Mouse (Mus musculus) adrenal gland (tissue): Measurements from ENCODE around the gene Per1.

Source experiments
- intact Hi-C: fragments of 180-260 bp; cut with DNase I; formaldehyde crosslinking; loops from one replicate; pipeline ENCODE4 v1.15.1; 2025

Gene Per1

DNA sequence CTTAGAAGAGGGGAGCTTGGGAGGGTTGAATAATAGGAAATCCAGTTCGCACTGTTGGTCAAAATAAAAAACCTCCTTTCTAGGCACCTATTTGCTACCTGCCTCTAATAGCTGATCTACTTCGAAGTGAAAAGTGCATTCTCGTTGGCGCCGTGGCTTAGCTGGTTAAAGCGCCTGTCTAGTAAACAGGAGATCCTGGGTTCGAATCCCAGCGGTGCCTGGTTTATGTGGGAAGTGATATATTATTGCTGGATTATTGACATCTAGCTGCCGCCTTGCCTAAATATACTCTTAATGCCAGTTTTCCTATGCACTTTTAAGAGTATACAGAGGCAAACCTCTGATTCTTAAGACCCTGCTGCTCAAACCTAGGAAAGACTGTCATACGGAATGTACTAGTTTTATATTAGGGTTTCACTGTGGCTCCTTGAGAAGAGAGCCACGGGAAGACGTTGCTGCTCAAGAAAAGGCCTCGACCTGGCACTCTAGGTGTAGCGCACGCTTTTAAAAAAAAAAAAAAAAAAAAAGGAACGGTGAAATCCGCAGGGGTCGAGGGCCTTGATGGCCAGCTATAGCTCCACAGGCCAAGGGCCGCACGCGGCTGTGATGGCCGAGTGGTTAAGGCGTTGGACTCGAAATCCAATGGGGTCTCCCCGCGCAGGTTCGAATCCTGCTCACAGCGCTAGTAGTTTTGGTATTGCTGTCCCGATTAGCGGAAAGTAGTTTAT, 15.5 kb downstream of the Per1 start:
- intact Hi-C loops = no loop called here

DNA sequence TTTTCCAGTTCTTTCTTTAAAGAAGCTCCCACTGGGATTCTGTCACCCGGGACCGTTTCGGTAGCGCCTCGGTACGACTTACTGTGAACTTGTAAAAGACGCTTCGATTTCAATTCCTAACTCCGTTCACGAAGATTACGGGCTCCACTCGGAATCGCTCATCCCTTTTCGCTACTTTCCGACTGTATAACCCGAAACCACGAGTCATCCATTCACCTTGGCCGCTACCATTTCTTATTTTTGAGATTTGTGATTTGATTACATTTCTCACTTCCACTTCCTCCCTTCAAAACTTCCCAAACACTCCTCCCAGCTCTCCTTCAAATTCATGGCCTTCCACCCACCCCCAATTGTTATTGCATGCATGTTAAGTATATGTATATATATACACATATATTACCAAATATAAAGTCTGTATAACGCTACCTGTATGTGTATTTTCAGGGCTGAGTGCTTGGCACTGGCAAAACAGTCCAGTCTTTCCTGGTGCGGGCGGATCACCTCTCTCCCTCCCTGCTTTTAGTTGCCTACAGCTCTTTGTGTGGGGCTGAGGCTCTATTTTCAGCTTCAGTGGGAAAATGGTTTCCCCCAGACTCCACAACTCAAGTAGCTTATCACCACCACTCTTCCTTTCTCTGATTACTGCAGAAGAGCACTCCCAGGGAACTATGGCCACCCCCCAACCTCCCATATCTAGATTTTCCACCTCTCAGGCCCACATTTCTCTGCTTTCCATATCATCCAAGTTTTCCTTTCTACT, 16.2 kb downstream of the Per1 start:
- intact Hi-C loops = no loop called here

DNA sequence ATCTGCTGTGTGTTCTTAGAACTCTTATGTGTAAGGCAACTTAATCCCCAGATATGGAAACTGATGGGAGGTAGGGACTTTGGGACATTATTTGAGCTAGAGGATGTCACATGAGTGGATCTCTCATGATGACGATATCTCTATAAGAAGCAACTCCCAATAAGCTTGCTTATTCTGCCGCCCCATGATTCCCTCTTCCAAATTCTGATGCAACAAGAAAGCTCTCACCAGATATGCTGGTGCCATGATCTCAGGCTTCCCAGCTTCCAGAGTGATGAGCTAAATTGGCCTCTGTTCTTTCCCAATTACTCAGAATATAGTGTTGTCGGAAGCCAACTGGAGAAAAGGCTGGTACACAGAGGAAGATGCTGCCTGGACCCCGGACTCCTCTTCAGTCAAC, 16.8 kb downstream of the Per1 start:
- intact Hi-C loops = no loop called here

- intact Hi-C loops = no loop called here
These were observed 19.0 kb downstream of the Per1 start for GRCm38 (mm10) chr11:69114018-69114417.

DNA sequence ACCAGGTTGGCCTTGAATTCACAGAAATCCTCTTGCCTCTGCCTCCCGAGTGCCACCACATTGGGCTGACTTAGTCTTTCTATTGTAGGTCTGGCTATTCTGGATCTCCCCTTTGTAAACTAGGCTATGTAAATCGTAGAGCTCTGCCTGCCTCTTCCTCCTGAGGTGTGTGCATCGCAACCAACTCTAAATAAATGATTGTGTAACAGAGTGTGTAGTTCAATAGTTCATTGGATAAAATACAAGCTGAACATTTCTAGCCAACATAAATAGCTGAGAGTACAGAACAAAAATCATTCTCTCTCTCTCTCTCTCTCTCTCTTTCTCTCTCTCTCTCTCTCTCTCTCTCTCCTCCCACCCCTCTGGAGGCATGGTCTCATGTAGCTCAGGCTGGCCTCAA, 19.6 kb downstream of the Per1 start:
- intact Hi-C loops = no loop called here

- intact Hi-C loops = no loop called here
These were observed 21.8 kb downstream of the Per1 start for GRCm38 (mm10) chr11:69116843-69117242.

DNA sequence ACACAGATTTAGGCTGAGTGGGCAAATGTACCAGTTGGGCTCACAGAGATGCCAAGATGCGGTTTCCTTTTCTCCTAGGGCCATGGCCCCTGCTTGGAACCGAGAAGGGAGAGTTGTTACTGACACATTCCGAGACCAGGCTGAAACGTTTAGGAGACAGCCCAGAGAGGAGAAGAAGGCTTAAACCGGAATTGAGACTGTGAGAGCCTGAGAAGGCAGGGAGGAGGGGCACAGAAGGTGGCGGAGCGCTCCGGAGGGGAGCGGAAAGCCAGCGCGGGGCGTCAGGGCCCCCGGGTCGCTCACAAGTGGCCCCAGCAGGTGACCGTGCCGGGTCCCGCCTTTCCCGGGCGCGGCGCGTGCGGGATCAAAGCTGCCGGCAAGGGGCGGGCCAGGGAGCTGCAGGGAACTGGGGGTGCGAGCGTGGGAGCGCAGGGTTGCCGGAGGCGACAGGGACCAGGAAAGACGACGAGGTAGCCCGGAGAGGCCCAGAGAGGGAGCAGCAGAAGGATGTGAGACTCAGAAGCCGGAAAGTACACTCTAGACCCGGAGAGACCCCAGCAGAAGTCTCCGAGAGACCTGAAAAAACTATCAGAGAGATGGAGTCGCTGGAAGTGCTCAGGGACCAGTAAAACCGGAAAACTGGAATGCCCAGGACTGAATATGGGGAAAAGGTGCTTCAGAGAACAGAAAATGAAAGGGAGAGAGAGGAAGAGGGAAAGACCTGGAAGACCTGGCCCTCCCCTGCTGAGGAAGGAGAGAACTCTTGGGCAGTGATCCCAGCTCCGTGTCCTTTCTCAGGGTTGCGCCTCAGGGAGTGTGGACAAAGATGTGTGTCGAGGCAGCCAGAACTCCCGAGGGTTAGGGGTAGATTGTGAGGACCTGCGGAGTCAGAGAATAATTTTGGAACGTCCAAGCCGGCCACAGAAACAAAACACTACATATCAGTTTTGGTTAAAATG, 23.0 kb downstream of the Per1 start:
- intact Hi-C loops = loop anchor here (1.0 kb wide), 1 partner anchor 55 kb away; no protein-coding TSS in a partner anchor

DNA sequence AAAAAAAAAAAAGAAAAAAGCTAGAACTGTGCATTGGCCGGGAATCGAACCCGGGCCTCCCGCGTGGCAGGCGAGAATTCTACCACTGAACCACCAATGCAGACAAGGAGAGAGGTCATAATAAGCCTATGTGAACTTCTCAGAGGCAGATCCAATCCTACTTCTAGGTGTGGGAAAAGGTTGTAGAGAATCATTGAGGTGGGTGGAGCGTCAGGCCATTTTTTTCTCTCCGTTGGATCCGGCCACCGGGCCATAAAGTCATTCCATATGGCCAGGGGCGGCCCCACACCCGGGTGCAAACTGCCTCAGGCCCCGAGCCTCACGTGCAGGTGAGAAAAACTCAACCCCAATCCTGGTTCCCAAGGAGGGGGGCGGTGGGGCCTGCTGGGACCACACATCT, 23.7 kb downstream of the Per1 start:
- intact Hi-C loops = loop anchor here (1.0 kb wide), 1 partner anchor 55 kb away; no protein-coding TSS in a partner anchor

- intact Hi-C loops = no loop called here
These were observed 24.6 kb downstream of the Per1 start for GRCm38 (mm10) chr11:69119446-69120155.

DNA sequence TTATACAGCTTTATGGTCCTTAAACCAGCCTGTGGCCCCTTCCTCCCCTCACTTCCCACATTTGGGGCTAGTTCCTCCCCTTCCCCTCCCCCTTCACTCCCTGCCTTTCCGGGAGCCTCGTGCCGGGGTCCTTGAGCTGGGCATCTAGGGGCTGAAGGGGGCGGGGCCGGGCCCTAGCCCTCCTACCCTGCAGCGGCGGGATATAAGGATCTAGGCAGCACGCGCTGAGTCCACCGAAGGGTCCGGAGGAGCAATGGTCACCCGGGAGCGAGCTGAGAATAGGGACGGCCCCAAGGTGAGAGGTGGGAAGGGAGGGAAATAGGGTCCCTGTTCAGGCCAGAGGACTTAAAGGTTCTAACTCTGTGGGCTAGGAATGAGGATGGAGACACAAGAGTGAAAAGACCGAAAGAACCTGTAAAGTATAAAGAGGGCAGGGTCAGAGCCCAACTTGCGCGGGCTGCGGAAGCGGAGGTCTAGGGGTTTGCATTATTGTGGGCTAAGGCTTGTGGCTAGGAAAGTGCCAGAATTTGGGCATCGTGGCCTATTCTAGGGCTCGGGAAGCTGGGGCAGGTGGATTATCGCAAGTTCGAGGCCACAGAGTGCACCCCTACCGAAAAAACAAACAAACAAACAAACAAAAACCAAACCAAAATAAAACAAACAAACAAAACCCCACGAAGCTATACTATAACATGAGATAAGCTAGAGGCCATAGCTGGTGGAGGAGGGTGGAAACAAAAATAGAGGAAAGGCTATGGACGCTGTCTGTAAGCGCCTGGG, 25.4 kb downstream of the Per1 start, which contains the start of gene Hes7:
Gene Hes7, plus strand, starts transcription at position 184 of the 780 bp plus-strand sequence.
- intact Hi-C loops = no loop called here

GRCm38 (mm10) chr11:69121001-69121740, 26.2 kb downstream of the Per1 start:
- intact Hi-C loops = no loop called here

DNA sequence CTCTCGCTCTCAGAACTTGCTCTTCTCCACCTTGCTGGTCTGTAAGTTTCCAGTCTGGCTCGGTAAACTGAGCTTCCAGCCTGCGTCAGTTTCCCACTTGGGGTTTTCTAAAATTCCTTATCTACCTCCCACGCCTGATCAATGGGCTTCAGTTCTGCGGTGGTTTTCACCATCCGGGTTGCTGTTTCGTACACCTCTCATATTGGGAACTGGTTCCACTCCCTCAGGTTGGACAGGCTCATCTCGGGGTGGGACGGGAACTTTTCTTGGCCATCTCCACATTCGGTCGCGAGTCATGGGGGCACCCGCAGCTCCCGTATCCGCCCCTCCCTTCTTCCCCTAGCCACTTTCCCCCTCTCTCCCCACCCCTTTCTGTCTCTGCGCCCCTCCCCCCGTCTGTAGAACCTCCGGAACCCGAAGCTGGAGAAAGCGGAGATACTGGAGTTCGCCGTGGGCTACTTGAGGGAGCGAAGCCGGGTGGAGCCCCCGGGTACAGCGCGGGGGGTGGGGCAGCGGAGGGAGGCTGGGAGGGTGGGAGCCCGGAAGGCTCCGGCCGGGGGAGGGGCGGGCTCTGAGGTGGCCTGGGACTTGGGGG, 26.8 kb downstream of the Per1 start:
- intact Hi-C loops = no loop called here

DNA sequence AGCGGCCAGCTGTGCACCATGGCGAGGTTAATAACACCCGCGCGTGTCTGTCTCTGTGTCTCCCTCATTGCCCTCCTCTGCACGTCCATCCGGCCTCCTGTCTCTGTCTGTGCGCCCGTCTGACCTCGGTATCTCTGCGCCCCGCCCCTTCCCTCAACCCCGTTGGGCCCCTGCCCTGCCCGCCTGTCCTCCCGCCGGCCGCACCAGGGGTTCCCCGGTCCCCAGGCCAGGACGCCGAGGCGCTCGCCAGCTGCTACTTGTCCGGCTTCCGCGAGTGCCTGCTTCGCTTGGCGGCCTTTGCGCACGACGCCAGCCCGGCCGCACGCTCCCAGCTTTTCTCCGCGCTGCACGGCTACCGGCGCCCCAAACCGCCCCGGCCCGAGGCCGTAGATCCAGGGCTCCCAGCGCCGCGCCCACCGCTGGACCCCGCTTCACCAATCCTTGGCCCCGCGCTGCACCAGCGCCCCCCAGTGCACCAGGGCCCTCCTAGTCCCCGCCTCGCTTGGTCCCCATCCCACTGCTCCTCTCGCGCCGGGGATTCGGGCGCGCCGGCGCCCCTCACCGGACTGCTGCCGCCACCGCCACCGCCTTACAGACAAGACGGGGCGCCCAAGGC, 27.4 kb downstream of the Per1 start, which contains the start of gene 9130213A22Rik:
Gene 9130213A22Rik, minus strand, starts transcription at position 254 of the 616 bp plus-strand sequence.
- intact Hi-C loops = no loop called here

- intact Hi-C loops = no loop called here
These were observed 28.2 kb downstream of the Per1 start for GRCm38 (mm10) chr11:69123056-69123692.

- intact Hi-C loops = loop anchor here (2.0 kb wide), 1 partner anchor 83 kb away; no protein-coding TSS in a partner anchor
These were observed 28.9 kb downstream of the Per1 start for GRCm38 (mm10) chr11:69123693-69124497.

DNA sequence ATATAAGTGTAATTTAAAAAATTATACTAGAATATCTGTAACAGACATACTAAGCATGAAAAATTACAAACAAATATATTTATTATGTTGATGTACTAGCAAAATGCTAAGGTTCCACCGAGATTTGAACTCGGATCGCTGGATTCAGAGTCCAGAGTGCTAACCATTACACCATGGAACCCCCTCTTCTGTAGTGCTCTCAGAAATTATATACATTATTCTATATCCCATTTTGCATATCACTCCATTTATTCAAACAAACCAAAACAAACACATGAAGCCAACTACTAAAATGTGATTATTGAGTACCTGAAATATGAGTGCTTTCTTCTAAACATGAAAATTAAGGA, 29.5 kb downstream of the Per1 start:
- intact Hi-C loops = loop anchor here (2.0 kb wide), 1 partner anchor 84 kb away; no protein-coding TSS in a partner anchor
